In the genomic region with DNA sequence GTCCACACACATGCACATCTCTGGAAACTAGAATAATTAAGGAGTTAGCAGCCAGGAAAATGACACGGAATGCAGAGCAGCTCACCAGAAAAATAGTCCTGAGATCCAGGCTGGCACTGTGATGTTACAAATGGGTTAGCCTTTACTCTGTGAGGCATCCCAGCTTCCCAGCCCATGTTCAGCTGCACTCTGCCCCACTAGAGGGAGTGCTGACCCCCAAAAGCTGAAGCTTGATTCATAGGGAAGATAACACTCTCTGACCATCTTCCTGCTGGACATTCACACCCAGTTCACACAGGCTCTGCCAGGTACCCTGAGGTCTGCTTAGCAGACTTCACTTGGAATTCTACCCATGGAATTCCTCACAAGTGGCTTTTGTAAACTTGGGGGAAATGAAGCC, we compare ENCODE assay signal across 1 mouse cellular context.
TF ChIP-seq lines count a peak whose summit lies in the region.

No protein-coding gene starts in this region.

TF ChIP-seq in MEL, 35 proteins besides CTCF, POLR2A, EP300 and RAD21:
- TF ChIP-seq HCFC1 (IDR thresholded peaks at IDR 0.05; ENCODE audit: low read depth, low read length) (no peak), USF1 (IDR thresholded peaks at IDR 0.05; ENCODE audit: low read depth, low read length) (no peak), E2F4 (IDR thresholded peaks at IDR 0.05; ENCODE audit: borderline replicate concordance, low read depth, low read length) (no peak), ZMIZ1 (IDR thresholded peaks at IDR 0.05; ENCODE audit: low read depth, low read length) (no peak), MAX (IDR thresholded peaks at IDR 0.05; ENCODE audit: low read length) (no peak), CHD2 (IDR thresholded peaks at IDR 0.05; ENCODE audit: low read length) (no peak), BHLHE40 (IDR thresholded peaks at IDR 0.05; ENCODE audit: borderline replicate concordance, low read depth, low read length) (no peak), GABPA (IDR thresholded peaks at IDR 0.05; ENCODE audit: low read depth, low read length) (no peak), TCF12 (IDR thresholded peaks at IDR 0.05; ENCODE audit: low read depth, low read length) (no peak), NELFE (IDR thresholded peaks at IDR 0.05; ENCODE audit: low read depth, low read length) (no peak), MYB (IDR thresholded peaks at IDR 0.05; ENCODE audit: low read depth, low read length) (no peak), NRF1 (IDR thresholded peaks at IDR 0.05; ENCODE audit: insufficient read depth, low read depth, low read length, poor library complexity, severe bottlenecking) (no peak), MAZ (IDR thresholded peaks at IDR 0.05; ENCODE audit: low read depth, low read length) (no peak), ZC3H11A (IDR thresholded peaks at IDR 0.05; ENCODE audit: low read depth, low read length) (no peak), MXI1 (IDR thresholded peaks at IDR 0.05; ENCODE audit: low read depth, low read length) (no peak), USF2 (IDR thresholded peaks at IDR 0.05; ENCODE audit: borderline replicate concordance in 1 of 2, insufficient read depth in 1 of 2, low read depth in 1 of 2, low read length in 2 of 2) (no peak), KAT2A (conservative IDR thresholded peaks at IDR 0.05; ENCODE audit: low read depth, low read length) (no peak)
